Mouse (Mus musculus) 3134 (cell line): Measurements from ENCODE around the gene Rtkn2.
A peak's percentile ranks its signal among the peaks of the same experiment; 100 is the strongest.

Source experiments
- DNase-seq: peaks from one replicate; pipeline ENCODE4 v3.0.0-alpha.2; 2011; ENCODE audit warnings: low spot score; ENCODE audit not compliant: insufficient read length; ENCODE audit errors: extremely low read depth

The Rtkn2 gene

GRCm38 (mm10) chr10:67979401-67980157 is at the start of gene Rtkn2:
Rtkn2 (plus strand) TSS chr10:67979570.
- DNase-seq, result peak; percentile 92

GRCm38 (mm10) chr10:67931328-67931727 is 48.0 kb upstream of the Rtkn2 start:
- DNase-seq, result no peak

GRCm38 (mm10) chr10:67932780-67933179 is 46.6 kb upstream of the Rtkn2 start:
- no peak for DNase-seq

- DNase-seq, result no peak
Observed at GRCm38 (mm10) chr10:67936944-67937343, 42.4 kb upstream of the Rtkn2 start.

GRCm38 (mm10) chr10:67937775-67938174 is 41.6 kb upstream of the Rtkn2 start:
- DNase-seq, result no peak

GRCm38 (mm10) chr10:67939546-67939945 is 39.8 kb upstream of the Rtkn2 start:
- no peak for DNase-seq

- DNase-seq, result peak; percentile 34
Observed at GRCm38 (mm10) chr10:67943513-67943912, 35.9 kb upstream of the Rtkn2 start.

GRCm38 (mm10) chr10:67950059-67950748 is 29.2 kb upstream of the Rtkn2 start:
- DNase-seq, result no peak

- no peak for DNase-seq
Observed at GRCm38 (mm10) chr10:67951690-67952089, 27.7 kb upstream of the Rtkn2 start.

- DNase-seq, result no peak
Observed at GRCm38 (mm10) chr10:67955982-67956381, 23.4 kb upstream of the Rtkn2 start.

GRCm38 (mm10) chr10:67959982-67960381 is 19.4 kb upstream of the Rtkn2 start:
- DNase-seq, result no peak

GRCm38 (mm10) chr10:67962496-67962895 is 16.9 kb upstream of the Rtkn2 start:
- no peak for DNase-seq

GRCm38 (mm10) chr10:67964060-67964459 is 15.3 kb upstream of the Rtkn2 start:
- no peak for DNase-seq

- DNase-seq, result no peak
Observed at GRCm38 (mm10) chr10:67965251-67965986, 14.0 kb upstream of the Rtkn2 start.

- no peak for DNase-seq
Observed at GRCm38 (mm10) chr10:67966102-67966501, 13.3 kb upstream of the Rtkn2 start.

- DNase-seq, result no peak
Observed at GRCm38 (mm10) chr10:67966983-67967382, 12.4 kb upstream of the Rtkn2 start.

GRCm38 (mm10) chr10:67971166-67971796 is 8.1 kb upstream of the Rtkn2 start:
- DNase-seq, result no peak

- DNase-seq, result no peak
Observed at GRCm38 (mm10) chr10:67977271-67977670, 2.1 kb upstream of the Rtkn2 start.

GRCm38 (mm10) chr10:67983776-67984175 is 4.4 kb downstream of the Rtkn2 start:
- DNase-seq, result peak; percentile 71

- peak; percentile 71 for DNase-seq
Observed at GRCm38 (mm10) chr10:67984271-67984943, 5.0 kb downstream of the Rtkn2 start.
